Mouse (Mus musculus) spleen, postnatal 4 days (tissue): ENCODE measurements around the gene Tas2r117.

Source experiments
- DNase-seq, 2 experiments: peaks; one replicate each; pipeline ENCODE4 v3.0.0; 2022; ENCODE audit warnings: low spot score in 2 of 2

Tas2r117 gene

GRCm38 (mm10) chr6:132802518-132802917 lies at the start of gene Tas2r117:
Gene Tas2r117 (plus strand): TSS chr6:132802818.
- DNase-seq: no peak

- DNase-seq: no peak
Observed at GRCm38 (mm10) chr6:132754430-132754829, 48.2 kb upstream of the Tas2r117 start, which contains the start of gene Tas2r124. Gene Tas2r124 (plus strand): TSS chr6:132754730.

DNA sequence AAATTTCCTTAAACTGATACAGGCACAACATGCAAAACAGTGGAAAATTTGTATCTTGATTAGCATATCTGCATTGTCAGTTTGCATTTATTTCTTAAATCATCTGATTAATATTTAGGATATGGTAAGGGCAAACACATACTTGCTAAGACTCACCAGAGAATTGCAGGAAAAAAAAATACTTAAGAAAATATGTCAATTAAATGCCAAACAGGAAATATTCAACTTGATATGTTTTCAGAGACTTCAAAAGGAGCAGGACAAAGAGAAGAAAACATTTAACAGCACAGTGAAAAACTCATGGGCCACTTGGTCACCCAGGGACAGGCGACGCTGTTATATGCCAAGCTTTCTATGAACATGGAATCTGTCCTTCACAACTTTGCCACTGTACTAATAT lies 40.8 kb upstream of the Tas2r117 start, which contains the start of gene Tas2r102:
Gene Tas2r102 (plus strand): TSS at position 301 of the 400 bp plus-strand sequence.
- no peak for DNase-seq

DNA sequence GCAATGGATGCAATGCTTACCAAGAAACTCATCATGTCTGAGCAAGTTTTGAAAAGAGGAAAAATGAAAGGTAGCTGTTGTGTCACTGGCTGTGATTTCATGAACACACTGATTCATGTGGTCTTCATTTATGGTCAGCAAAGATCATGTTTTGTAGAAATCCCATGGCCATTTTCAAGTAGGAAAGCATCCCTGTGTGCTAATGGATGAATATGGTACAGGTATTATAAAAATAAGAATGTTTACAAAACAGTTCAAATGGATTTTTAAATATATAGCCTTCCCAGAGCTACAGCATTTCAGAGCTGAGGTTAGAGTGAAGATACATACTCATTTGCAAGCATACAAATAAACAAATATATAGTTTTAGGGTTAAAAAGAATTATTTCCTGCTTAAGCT lies 24.6 kb upstream of the Tas2r117 start, which contains the start of gene Tas2r136:
Gene Tas2r136 (minus strand): TSS at position 101 of the 400 bp plus-strand sequence.
- DNase-seq: no peak

DNA sequence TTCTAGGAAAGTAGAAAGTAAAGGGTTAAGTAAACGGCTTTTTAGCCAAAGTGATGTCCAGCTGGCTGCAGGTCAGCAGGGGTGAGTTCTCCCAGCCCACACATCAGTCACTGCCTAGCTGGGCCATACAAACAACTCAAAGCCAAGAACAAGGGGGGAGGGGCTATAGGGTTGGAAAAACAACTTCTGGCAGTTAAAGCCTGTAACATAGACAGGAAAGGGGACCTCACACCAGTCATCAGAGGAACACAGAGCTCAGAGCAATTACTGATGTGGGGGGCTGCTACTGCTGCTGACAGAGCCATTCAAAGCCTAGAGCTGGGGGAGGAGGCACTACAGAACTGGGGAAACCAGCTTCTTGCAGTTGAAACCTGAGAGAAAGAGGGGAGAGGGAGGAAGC lies 7.2 kb upstream of the Tas2r117 start:
- no peak for DNase-seq

- no peak for DNase-seq
Observed at GRCm38 (mm10) chr6:132846842-132847241, 44.2 kb downstream of the Tas2r117 start, which contains the start of gene Tas2r123. Gene Tas2r123 (plus strand): TSS chr6:132847142.
